Mouse (Mus musculus) MEL (cell line): ENCODE results near the gene Dcaf5. TPM values are rescaled to one million over a fixed set of nuclear protein-coding genes. Genes with fewer than 3 reads are reported as not detected.

ENCODE experiments used
- DNase-seq: peaks from one replicate; pipeline ENCODE4 v3.0.0; 2011; ENCODE audit warnings: low read depth, low spot score
- H3K27ac ChIP-seq: 2 replicates; pipeline ENCODE4 v1.5.1; 2012; ENCODE audit warnings: low read depth, mild to moderate bottlenecking, control low read depth, low read length, moderate library complexity; ENCODE audit not compliant: control insufficient read depth
- H3K27me3 ChIP-seq, 2 experiments: fragments of 150-350 bp in 1 of 2; sonication (generic) in 1 of 2; 2 replicates each; pipeline ENCODE4 v1.6.1; 2012; ENCODE audit warnings: low read length in 2 of 2, mild to moderate bottlenecking in 2 of 2, improper control_type of control experiment in 1 of 2, moderate library complexity in 1 of 2; ENCODE audit not compliant: insufficient read depth in 2 of 2, control insufficient read depth in 1 of 2
- H3K36me3 ChIP-seq, 2 experiments: 2 replicates each; pipeline ENCODE4 v1.6.1; 2012 to 2014; ENCODE audit warnings: low read length in 2 of 2, improper control_type of control experiment in 1 of 2, inconsistent platforms in 1 of 2, mild to moderate bottlenecking in 1 of 2; ENCODE audit not compliant: insufficient read depth in 2 of 2, control insufficient read depth in 1 of 2
- H3K4me1 ChIP-seq, 2 experiments: fragments of 150-350 bp in 1 of 2; sonication (generic) in 1 of 2; 2 replicates each; pipeline ENCODE4 v1.6.1; 2012; ENCODE audit warnings: low read length in 2 of 2, improper control_type of control experiment in 1 of 2, mild to moderate bottlenecking in 1 of 2; ENCODE audit not compliant: insufficient read depth in 2 of 2, control insufficient read depth in 1 of 2
- H3K4me3 ChIP-seq, 2 experiments: fragments of 150-350 bp in 1 of 2; sonication (generic) in 1 of 2; 2 replicates each; pipeline ENCODE4 v1.5.1; 2012; ENCODE audit warnings: low read depth in 2 of 2, low read length in 2 of 2, mild to moderate bottlenecking in 2 of 2, moderate library complexity in 2 of 2, control low read depth in 1 of 2, improper control_type of control experiment in 1 of 2; ENCODE audit not compliant: control insufficient read depth in 1 of 2, insufficient read depth in 1 of 2
- H3K79me2 ChIP-seq: 2 replicates; pipeline ENCODE4 v1.6.1; 2012; ENCODE audit warnings: mild to moderate bottlenecking, low read length, moderate library complexity; ENCODE audit not compliant: control insufficient read depth, poor library complexity, insufficient read depth
- H3K9ac ChIP-seq: 2 replicates; pipeline ENCODE4 v1.6.1; 2012; ENCODE audit warnings: low read depth, mild to moderate bottlenecking, control low read depth, low read length, moderate library complexity; ENCODE audit not compliant: control insufficient read depth, poor library complexity, severe bottlenecking
- H3K9me3 ChIP-seq: fragments of 150-350 bp; sonication (generic); replicated peaks from 2 replicates; pipeline ENCODE4 v1.6.1; 2012; ENCODE audit warnings: mild to moderate bottlenecking, low read length, improper control_type of control experiment, moderate library complexity; ENCODE audit not compliant: insufficient read depth
- CHD2 ChIP-seq: IDR thresholded peaks from 2 replicates; pipeline ENCODE4 v1.6.1; 2011; ENCODE audit warnings: low read length, improper control_type of control experiment
- CTCF ChIP-seq, 3 experiments: IDR thresholded peaks in 2 of 3; conservative IDR thresholded peaks in 1 of 3; 2 replicates each; pipeline ENCODE4 v1.5.1; 2011 to 2012; ENCODE audit warnings: low read length in 3 of 3, low read depth in 2 of 3, mild to moderate bottlenecking in 2 of 3, improper control_type of control experiment in 1 of 3, inconsistent platforms in 1 of 3, mixed read lengths in 1 of 3, moderate library complexity in 1 of 3; ENCODE audit not compliant: control insufficient read depth in 1 of 3, insufficient read depth in 1 of 3, poor library complexity in 1 of 3, severe bottlenecking in 1 of 3
- E2F4 ChIP-seq: IDR thresholded peaks from 2 replicates; pipeline ENCODE4 v1.6.1; 2011; ENCODE audit warnings: low read depth, low read length, improper control_type of control experiment, borderline replicate concordance
- GATA1 ChIP-seq: IDR thresholded peaks from 2 replicates; pipeline ENCODE4 v1.6.1; 2011; ENCODE audit warnings: low read depth, low read length, improper control_type of control experiment
- HCFC1 ChIP-seq: IDR thresholded peaks from 2 replicates; pipeline ENCODE4 v1.6.1; 2012; ENCODE audit warnings: low read depth, mild to moderate bottlenecking, inconsistent platforms, low read length, improper control_type of control experiment, moderate library complexity
- JUND ChIP-seq: IDR thresholded peaks from 2 replicates; pipeline ENCODE4 v1.6.1; 2011; ENCODE audit warnings: low read depth, mild to moderate bottlenecking, improper control_type of control experiment, low read length
- KAT2A ChIP-seq: conservative IDR thresholded peaks from 2 replicates; pipeline ENCODE4 v1.6.1; 2012; ENCODE audit warnings: low read depth, low read length, improper control_type of control experiment, inconsistent platforms
- MAX ChIP-seq: IDR thresholded peaks from 2 replicates; pipeline ENCODE4 v1.6.1; 2011; ENCODE audit warnings: low read length, improper control_type of control experiment
- MEF2A ChIP-seq: IDR thresholded peaks from 2 replicates; pipeline ENCODE4 v1.6.1; 2014; ENCODE audit warnings: low read depth, mild to moderate bottlenecking, inconsistent platforms, low read length, improper control_type of control experiment; ENCODE audit not compliant: poor library complexity, insufficient replicate concordance, severe bottlenecking; ENCODE audit errors: extremely low read depth
- MYB ChIP-seq: IDR thresholded peaks from 2 replicates; pipeline ENCODE4 v1.6.1; 2011; ENCODE audit warnings: mild to moderate bottlenecking, low read depth, low read length, improper control_type of control experiment
- NELFE ChIP-seq: IDR thresholded peaks from 2 replicates; pipeline ENCODE4 v1.6.1; 2011; ENCODE audit warnings: low read depth, low read length, improper control_type of control experiment
- POLR2A ChIP-seq, 2 experiments: IDR thresholded peaks; 2 replicates each; pipeline ENCODE4 v1.6.1; 2011 to 2012; ENCODE audit warnings: low read length in 2 of 2, mild to moderate bottlenecking in 2 of 2, control low read depth in 1 of 2, improper control_type of control experiment in 1 of 2, low read depth in 1 of 2, moderate library complexity in 1 of 2; ENCODE audit not compliant: control insufficient read depth in 1 of 2, insufficient read depth in 1 of 2, poor library complexity in 1 of 2
- RAD21 ChIP-seq: IDR thresholded peaks from 2 replicates; pipeline ENCODE4 v1.6.1; 2011; ENCODE audit warnings: mild to moderate bottlenecking, low read depth, low read length, improper control_type of control experiment
- RCOR1 ChIP-seq: IDR thresholded peaks from 2 replicates; pipeline ENCODE4 v1.6.1; 2012; ENCODE audit warnings: low read depth, mild to moderate bottlenecking, inconsistent platforms, low read length, improper control_type of control experiment
- SIN3A ChIP-seq: IDR thresholded peaks from 2 replicates; pipeline ENCODE4 v1.6.1; 2012; ENCODE audit warnings: low read length, improper control_type of control experiment, inconsistent platforms
- TBP ChIP-seq: IDR thresholded peaks from 2 replicates; pipeline ENCODE4 v1.8.0; 2011; ENCODE audit warnings: low read depth, low read length, improper control_type of control experiment
- UBTF ChIP-seq: IDR thresholded peaks from 2 replicates; pipeline ENCODE4 v1.6.1; 2012; ENCODE audit warnings: low read depth, mild to moderate bottlenecking, inconsistent platforms, low read length, improper control_type of control experiment, moderate library complexity, borderline replicate concordance; ENCODE audit not compliant: insufficient read depth
- USF2 ChIP-seq, 2 experiments: IDR thresholded peaks; 2 replicates each; pipeline ENCODE4 v1.6.1; 2011 to 2012; ENCODE audit warnings: improper control_type of control experiment in 2 of 2, low read length in 2 of 2, borderline replicate concordance in 1 of 2, inconsistent platforms in 1 of 2, low read depth in 1 of 2, mild to moderate bottlenecking in 1 of 2; ENCODE audit not compliant: insufficient read depth in 1 of 2
- ZKSCAN1 ChIP-seq: IDR thresholded peaks from 2 replicates; pipeline ENCODE4 v1.6.1; 2012; ENCODE audit warnings: low read depth, mild to moderate bottlenecking, inconsistent platforms, low read length, improper control_type of control experiment, moderate library complexity
- polyA plus RNA-seq, 2 experiments: library from polyadenylated mRNA; stranded (reverse) in 1 of 2; unstranded in 1 of 2; fragments of >175 nt in 1 of 2; fragments of >200 nt in 1 of 2; gene quantifications; 2 replicates each; pipeline versions ENCODE4 v1.2.1 to v1.2.4; 2012; ENCODE audit warnings: low replicate concordance in 2 of 2, low read depth in 1 of 2; ENCODE audit not compliant: insufficient read length in 2 of 2, insufficient read depth in 1 of 2, missing spikeins in 1 of 2
- total RNA-seq: library from RNA; depleted of rRNA; stranded (reverse); fragments of 300-350 nt; gene quantifications from 2 replicates; pipeline ENCODE4 v1.2.3, GENCODE M21; 2012

Gene Dcaf5
- total and polyA plus RNA-seq, 3 experiments: 8.1 to 15.6 TPM; not detected in 1

DNA sequence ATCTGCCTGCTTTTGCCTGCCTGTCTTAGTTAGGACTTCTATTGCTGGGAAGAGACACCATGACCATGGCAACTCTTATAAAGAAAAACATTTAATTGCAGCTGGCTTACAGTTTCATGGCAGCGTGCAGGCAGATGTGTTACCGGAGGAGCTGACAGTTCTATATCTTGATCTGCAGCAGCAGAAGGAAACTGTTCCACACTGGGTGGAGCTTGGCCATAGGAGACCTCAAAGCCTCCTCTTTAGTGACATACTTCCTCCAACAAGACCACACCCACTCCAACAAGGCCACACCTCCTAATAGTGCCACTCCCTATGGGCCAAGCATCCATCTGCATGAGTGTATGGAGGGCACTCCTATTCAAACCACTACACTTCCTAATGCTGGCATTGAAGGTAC is 121.1 kb downstream of the Dcaf5 start:
- TF ChIP-seq USF2 (IDR thresholded peaks at IDR 0.05; ENCODE audit: borderline replicate concordance in 1 of 2, insufficient read depth in 1 of 2, low read depth in 1 of 2, low read length in 2 of 2): no peak
- TF ChIP-seq KAT2A: no peak
- no peak for TF ChIP-seq TBP
- peak; percentile 48; the same call in 1 of the 2 replicates for TF ChIP-seq GATA1
- TF ChIP-seq RCOR1: no peak
- TF ChIP-seq SIN3A: no peak
- TF ChIP-seq POLR2A (IDR thresholded peaks at IDR 0.05; ENCODE audit: control insufficient read depth in 1 of 2, insufficient read depth in 1 of 2, low read depth in 1 of 2, low read length in 2 of 2, poor library complexity in 1 of 2): 0 out of 4 replicates have a peak, but pooled peaks of 1 of the 2 experiments have one; percentile 41
- peak; percentile 78 for DNase-seq
- peak overlapping the region; percentile 14; the same call in 1 of the 2 replicates for H3K27ac ChIP-seq

DNA sequence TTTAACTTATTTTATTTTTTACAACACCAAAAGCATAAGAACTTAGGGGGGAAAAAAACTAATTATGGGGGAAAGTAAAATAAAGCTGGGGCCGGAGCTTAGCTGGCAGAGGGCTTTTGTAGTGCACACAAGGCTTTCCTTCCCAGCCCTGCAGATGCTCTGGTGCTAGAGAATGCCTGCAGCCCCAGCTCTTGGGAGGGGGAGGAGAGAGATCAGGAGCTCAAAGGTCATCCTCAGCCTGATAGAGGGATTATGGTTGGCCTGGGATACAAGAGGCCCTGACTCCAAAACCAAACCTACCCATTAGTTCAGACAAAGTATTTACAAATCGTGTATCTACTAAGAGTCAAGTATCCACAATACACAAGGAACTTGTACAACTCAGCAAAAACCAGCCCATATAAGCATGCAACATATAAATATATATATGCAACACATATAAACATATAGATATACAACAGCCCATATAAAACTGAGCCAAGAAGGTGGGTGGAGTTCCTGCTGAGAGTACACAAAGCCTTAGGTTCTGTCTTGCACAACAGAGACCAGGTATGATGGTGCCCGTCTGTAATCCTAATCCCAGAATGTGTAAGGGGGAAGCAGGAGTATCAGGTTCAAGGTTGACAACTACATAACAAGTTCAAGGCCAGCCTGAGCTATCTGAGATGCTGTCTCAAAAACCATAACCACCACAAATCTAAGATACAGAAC is 124.3 kb downstream of the Dcaf5 start:
- H3K4me1 ChIP-seq: peaks cover 0 to 5% of the 10 kb centered on the region in 2 experiments; a peak in 2 of 4 replicates
- no peak overlapping the region for H3K9ac ChIP-seq
- TF ChIP-seq RAD21 (no peak), POLR2A (IDR thresholded peaks at IDR 0.05; ENCODE audit: control insufficient read depth in 1 of 2, insufficient read depth in 1 of 2, low read depth in 1 of 2, low read length in 2 of 2, poor library complexity in 1 of 2) (no peak)
- H3K27ac ChIP-seq: no peak overlapping the region
- no peaks in the 10 kb centered on the region for H3K9me3 ChIP-seq
- H3K4me3 ChIP-seq: no peak overlapping the region
- no peaks in the 10 kb centered on the region; a peak in 1 of 4 replicates for H3K27me3 ChIP-seq
- DNase-seq: no peak
- H3K79me2 ChIP-seq: no peaks in the 10 kb centered on the region
- H3K36me3 ChIP-seq: no peaks in the 10 kb centered on the region

More for the DNA sequence above, 121.1 kb downstream of the Dcaf5 start:
- Histone ChIP-seq H3K36me3 (no peaks in the 10 kb centered on the region), H3K9me3 (no peaks in the 10 kb centered on the region), H3K9ac (no peak overlapping the region), H3K4me3 (no peak overlapping the region), H3K4me1 (peaks cover 0 to 9% of the 10 kb centered on the region in 2 experiments; a peak in 2 of 4 replicates), H3K27me3 (no peaks in the 10 kb centered on the region), H3K79me2 (no peaks in the 10 kb centered on the region)

DNA sequence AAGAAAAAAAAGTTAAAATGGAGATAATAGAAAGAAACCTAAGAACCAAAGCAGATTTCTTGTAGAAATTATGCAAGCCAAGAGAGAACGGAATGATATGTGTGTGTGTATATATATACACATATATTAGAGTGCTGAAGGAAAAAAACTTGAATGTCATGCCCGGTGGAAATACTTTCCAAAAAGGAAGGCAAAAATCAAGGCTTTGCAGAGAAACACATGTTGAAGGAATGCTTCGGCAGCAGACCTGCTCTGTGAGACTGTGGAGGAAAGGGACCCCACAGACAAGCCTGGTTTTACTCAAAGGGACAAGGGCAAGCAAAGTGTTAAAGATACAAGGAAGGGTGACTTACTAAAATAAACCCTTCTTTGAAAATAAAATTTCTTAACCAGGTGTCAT is 128.8 kb downstream of the Dcaf5 start:
- no peak overlapping the region for H3K27ac ChIP-seq
- H3K27me3 ChIP-seq: peaks cover 0 to 4% of the 10 kb centered on the region in 2 experiments; a peak in 3 of 4 replicates
- H3K4me3 ChIP-seq: no peak overlapping the region
- no peak overlapping the region for H3K9ac ChIP-seq
- H3K4me1 ChIP-seq: no peaks in the 10 kb centered on the region
- TF ChIP-seq POLR2A (IDR thresholded peaks at IDR 0.05; ENCODE audit: control insufficient read depth in 1 of 2, insufficient read depth in 1 of 2, low read depth in 1 of 2, low read length in 2 of 2, poor library complexity in 1 of 2): no peak
- no peak for TF ChIP-seq ZKSCAN1
- TF ChIP-seq GATA1: no peak
- no peak for TF ChIP-seq JUND
- no peak for TF ChIP-seq E2F4
- no peak for TF ChIP-seq HCFC1
- TF ChIP-seq CHD2: no peak
- TF ChIP-seq MEF2A: no peak
- TF ChIP-seq MYB: no peak
- TF ChIP-seq UBTF: no peak
- TF ChIP-seq NELFE: no peak
- no peak for TF ChIP-seq MAX
- no peak for TF ChIP-seq CTCF (IDR thresholded peaks at IDR 0.05 in 2 of 3, conservative IDR thresholded peaks at IDR 0.05 in 1 of 3; ENCODE audit: control insufficient read depth in 1 of 3, insufficient read depth in 1 of 3, low read depth in 2 of 3, low read length in 3 of 3, poor library complexity in 1 of 3, severe bottlenecking in 1 of 3)
- TF ChIP-seq, all 39 proteins: peak for 0
- Histone ChIP-seq H3K9me3 (no peaks in the 10 kb centered on the region), H3K36me3 (no peaks in the 10 kb centered on the region), H3K79me2 (no peaks in the 10 kb centered on the region)
- DNase-seq: no peak
